Mouse (Mus musculus): Measurements from ENCODE around the gene D10Jhu81e.
"Not testable (repeated sequence)": the region's sequence is repeated elsewhere in the genome, so short reads cannot be mapped to it uniquely, and the experiment has no call there.

D10Jhu81e gene

GRCm38 (mm10) chr10:78129423-78129822, 40.2 kb downstream of the D10Jhu81e start:
- DNase-seq (ENCODE audit: low read depth): no peak

GRCm38 (mm10) chr10:78128647-78129046, 40.9 kb downstream of the D10Jhu81e start:
- DNase-seq (ENCODE audit: low read depth): no peak

- no peak for DNase-seq (ENCODE audit: low read depth)
Observed at GRCm38 (mm10) chr10:78127931-78128330, 41.7 kb downstream of the D10Jhu81e start.

GRCm38 (mm10) chr10:78127046-78127870, 42.3 kb downstream of the D10Jhu81e start:
- no peak for DNase-seq (ENCODE audit: low read depth)

- no peak for DNase-seq (ENCODE audit: low read depth)
Observed at GRCm38 (mm10) chr10:78126311-78126710, 43.3 kb downstream of the D10Jhu81e start.

- DNase-seq (ENCODE audit: low read depth): not testable (repeated sequence)
Observed at GRCm38 (mm10) chr10:78125061-78125460, 44.5 kb downstream of the D10Jhu81e start.

- not testable (repeated sequence) for DNase-seq (ENCODE audit: low read depth)
Observed at GRCm38 (mm10) chr10:78124137-78124536, 45.4 kb downstream of the D10Jhu81e start.

- no peak for DNase-seq (ENCODE audit: low read depth)
Observed at GRCm38 (mm10) chr10:78119422-78119821, 50.2 kb downstream of the D10Jhu81e start.

- no peak for DNase-seq (ENCODE audit: low read depth)
Observed at GRCm38 (mm10) chr10:78115153-78115552, 54.4 kb downstream of the D10Jhu81e start.

- no peak for DNase-seq (ENCODE audit: low read depth)
Observed at GRCm38 (mm10) chr10:78114521-78115092, 55.0 kb downstream of the D10Jhu81e start.
